Mouse (Mus musculus): ENCODE measurements around the gene Jpt2.

GRCm38 (mm10) chr17:24937266-24937665 is 23.2 kb downstream of the Jpt2 start:
- TF ChIP-seq POLR2A (IDR thresholded peaks at IDR 0.05; ENCODE audit: borderline replicate concordance, extremely low read depth, insufficient read depth, insufficient read length, poor library complexity, severe bottlenecking) (no peak), CTCF (IDR thresholded peaks at IDR 0.05; ENCODE audit: borderline replicate concordance, extremely low read depth, insufficient read depth, insufficient read length) (peak; percentile 11; the same call in 1 of the 2 replicates)

All from brain, embryonic 14.5 days (tissue).